Mouse (Mus musculus): ENCODE measurements around the gene Rtn4.

DNA sequence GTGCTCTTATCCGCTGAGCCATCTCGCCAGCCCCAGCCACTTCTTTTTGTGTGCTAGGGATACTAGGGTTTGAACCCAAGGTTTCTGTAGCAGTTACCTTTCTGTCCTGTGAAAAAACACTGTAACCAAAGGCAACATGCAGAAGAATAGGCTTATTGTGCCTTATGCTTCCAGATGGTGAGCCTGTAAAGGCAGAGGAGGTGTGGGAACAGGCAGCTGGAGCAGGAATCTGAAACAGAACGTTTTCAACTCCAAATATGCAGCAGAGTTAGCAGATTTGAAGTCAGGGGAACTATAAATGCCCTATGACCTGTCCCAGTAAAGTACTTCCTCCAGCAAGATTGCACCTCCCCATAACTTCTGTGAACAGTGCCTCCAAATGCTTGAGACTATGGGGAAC, 12.0 kb upstream of the Rtn4 start:
- TF ChIP-seq TAL1 (IDR thresholded peaks at IDR 0.05; ENCODE audit: low read length) = no peak
- TF ChIP-seq GATA1 (IDR thresholded peaks at IDR 0.05; ENCODE audit: low read length) = no peak
